Mouse (Mus musculus) embryonic fibroblast, embryonic 13.5 days (primary cell): ENCODE measurements around the gene Dach1.

Source experiments
- CTCF ChIP-seq: IDR thresholded peaks from 2 replicates; pipeline ENCODE4 v1.5.1; 2011; ENCODE audit warnings: mild to moderate bottlenecking, control low read depth, low read length, moderate library complexity, borderline replicate concordance; ENCODE audit not compliant: insufficient read depth
- POLR2A ChIP-seq: IDR thresholded peaks from 2 replicates; pipeline ENCODE4 v1.6.1; 2011; ENCODE audit warnings: low read depth, mild to moderate bottlenecking, control low read depth, low read length, moderate library complexity

GRCm38 (mm10) chr14:98109929-98110328 lies 59.6 kb downstream of the Dach1 start:
- no peak for TF ChIP-seq POLR2A
- no peak for TF ChIP-seq CTCF
